Mouse (Mus musculus) embryonic fibroblast, embryonic 13.5 days (primary cell): ENCODE data around the gene Hist1h2ab.

ENCODE experiments used
- CTCF ChIP-seq: IDR thresholded peaks from 2 replicates; pipeline ENCODE4 v1.5.1; 2011; ENCODE audit warnings: mild to moderate bottlenecking, control low read depth, low read length, moderate library complexity, borderline replicate concordance; ENCODE audit not compliant: insufficient read depth
- POLR2A ChIP-seq: IDR thresholded peaks from 2 replicates; pipeline ENCODE4 v1.6.1; 2011; ENCODE audit warnings: low read depth, mild to moderate bottlenecking, control low read depth, low read length, moderate library complexity

DNA sequence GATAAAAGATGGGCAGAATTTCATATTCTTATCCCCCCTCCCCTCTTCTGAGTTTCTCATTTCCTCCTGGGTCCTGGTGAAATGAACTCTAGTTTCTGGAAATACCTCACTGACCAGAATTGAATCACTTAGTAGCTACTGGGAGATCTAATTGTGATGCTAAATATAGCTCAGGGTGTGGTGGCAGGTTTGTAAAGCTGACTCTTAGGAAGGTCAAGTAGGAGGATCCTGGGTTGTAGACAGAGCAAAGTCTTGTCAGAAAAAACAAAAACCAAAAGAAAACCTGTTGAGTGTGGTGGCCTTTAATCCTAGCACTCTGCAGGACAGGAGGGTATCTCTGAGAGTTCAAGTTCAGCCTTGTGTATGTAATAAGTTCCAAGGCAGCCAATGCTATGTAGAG, 8.9 kb upstream of the Hist1h2ab start:
- TF ChIP-seq CTCF = no peak
- no peak for TF ChIP-seq POLR2A
